Mouse (Mus musculus): ENCODE measurements around the gene Nradd. TPM values are rescaled to one million over a fixed set of nuclear protein-coding genes. Genes with fewer than 3 reads are reported as not detected.

The Nradd gene
- polyA plus RNA-seq, 1 experiment, result 5.5 TPM

DNA sequence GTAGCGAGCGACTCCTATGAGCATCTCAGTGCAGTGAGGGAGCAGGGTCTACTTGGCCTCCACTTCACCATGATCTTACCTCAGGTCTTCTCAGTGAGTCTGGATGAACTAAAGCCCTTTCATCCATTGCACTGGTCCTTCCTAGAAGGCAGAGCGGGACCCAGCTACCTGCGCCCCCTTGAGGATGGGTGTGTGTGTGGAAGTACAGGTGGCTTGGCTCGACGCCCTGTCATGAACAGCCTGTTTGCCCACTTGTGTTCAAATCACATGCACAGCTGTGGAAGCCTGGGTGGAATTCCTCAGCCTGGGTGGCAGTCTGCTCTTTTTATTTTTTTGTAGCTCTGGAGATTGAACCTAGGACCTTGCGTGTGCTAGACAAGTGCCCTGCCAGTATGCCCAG is 4.1 kb downstream of the Nradd start:
- Histone ChIP-seq H3K36me3 (ENCODE audit: control insufficient read depth, insufficient read depth, low read length) (peaks cover 25% of the 10 kb centered on the region), H3K4me1 (ENCODE audit: control insufficient read depth, insufficient read depth, insufficient read length) (peaks cover 3% of the 10 kb centered on the region; the same call in 1 of the 2 replicates), H3K4me3 (ENCODE audit: extremely low read depth, insufficient read depth, insufficient read length) (no peak overlapping the region), H3K27me3 (ENCODE audit: control insufficient read depth, insufficient read depth, low read length) (no peaks in the 10 kb centered on the region), H3K27ac (ENCODE audit: insufficient read depth, low read length) (no peak overlapping the region)
- TF ChIP-seq CTCF (IDR thresholded peaks at IDR 0.05; ENCODE audit: extremely low read depth, insufficient read depth, insufficient read length, insufficient replicate concordance) (peak; percentile 19; the same call in 1 of the 2 replicates), POLR2A (IDR thresholded peaks at IDR 0.05; ENCODE audit: low read depth, low read length) (no peak)
- WGBS, result 81% methylated on average over 7 of the region's 7 CpGs
- DNase-seq (ENCODE audit: low read depth in 1 of 2, low spot score in 2 of 2), result no peak

DNA sequence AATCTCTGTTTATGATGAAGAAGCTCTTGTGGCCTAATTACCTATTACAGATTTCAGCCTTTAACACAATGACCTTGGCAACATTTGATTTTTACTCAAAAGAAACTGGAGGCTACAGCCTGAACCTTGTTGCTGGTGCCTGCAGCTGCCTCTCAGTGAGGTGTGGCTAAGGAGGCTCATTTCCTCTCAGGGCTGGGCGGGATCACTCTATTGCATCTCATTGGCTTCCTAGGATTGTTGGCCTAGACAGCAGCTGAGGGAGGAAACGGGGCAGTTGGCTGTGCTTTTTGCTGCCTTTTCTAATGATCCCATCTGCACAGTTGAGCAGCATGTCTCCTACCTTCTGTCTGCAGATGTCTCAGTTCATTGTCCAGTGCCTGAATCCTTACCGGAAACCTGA is 7.2 kb downstream of the Nradd start:
- DNase-seq (ENCODE audit: low read depth in 1 of 2, low spot score in 2 of 2), result no peak
- 68% methylated on average over 3 of the region's 3 CpGs for WGBS
- H3K36me3 ChIP-seq (ENCODE audit: control insufficient read depth, insufficient read depth, low read length), result peaks cover 40% of the 10 kb centered on the region

DNA sequence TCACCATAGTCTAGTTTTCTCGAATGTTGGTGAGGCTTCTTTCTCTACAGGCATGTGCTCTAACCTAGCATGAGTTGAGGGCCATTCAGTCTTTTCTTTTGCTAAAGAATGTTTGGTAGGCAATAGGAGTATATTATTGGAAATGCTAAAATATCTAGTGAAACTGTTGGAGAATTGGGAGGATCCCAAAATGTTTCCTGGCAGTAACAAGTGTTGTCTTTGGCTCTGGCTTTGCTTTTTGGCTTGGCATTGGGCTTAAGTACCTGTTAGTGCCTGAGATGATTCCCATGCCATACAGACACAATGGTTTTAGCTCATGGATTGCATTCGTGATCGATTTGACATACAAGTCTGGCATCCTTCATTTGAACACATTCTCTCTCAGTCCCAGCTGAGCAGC is 12.8 kb downstream of the Nradd start:
- peaks cover 28% of the 10 kb centered on the region for H3K36me3 ChIP-seq (ENCODE audit: control insufficient read depth, insufficient read depth, low read length)
- 86% methylated on average over 3 of the region's 3 CpGs for WGBS
- no peaks in the 10 kb centered on the region for H3K4me1 ChIP-seq (ENCODE audit: control insufficient read depth, insufficient read depth, insufficient read length)
- no peaks in the 10 kb centered on the region for H3K27me3 ChIP-seq (ENCODE audit: control insufficient read depth, insufficient read depth, low read length)
- no peak overlapping the region for H3K4me3 ChIP-seq (ENCODE audit: extremely low read depth, insufficient read depth, insufficient read length)
- DNase-seq (ENCODE audit: low read depth in 1 of 2, low spot score in 2 of 2), result no peak
- no peak overlapping the region for H3K27ac ChIP-seq (ENCODE audit: insufficient read depth, low read length)
- TF ChIP-seq POLR2A (IDR thresholded peaks at IDR 0.05; ENCODE audit: low read depth, low read length), result no peak
- no peak for TF ChIP-seq CTCF (IDR thresholded peaks at IDR 0.05; ENCODE audit: extremely low read depth, insufficient read depth, insufficient read length, insufficient replicate concordance)

More for the DNA sequence above, 7.2 kb downstream of the Nradd start:
- Histone ChIP-seq H3K4me1 (ENCODE audit: control insufficient read depth, insufficient read depth, insufficient read length) (no peaks in the 10 kb centered on the region), H3K27me3 (ENCODE audit: control insufficient read depth, insufficient read depth, low read length) (no peaks in the 10 kb centered on the region), H3K4me3 (ENCODE audit: extremely low read depth, insufficient read depth, insufficient read length) (no peak overlapping the region), H3K27ac (ENCODE audit: insufficient read depth, low read length) (no peak overlapping the region)
- no peak for TF ChIP-seq CTCF (IDR thresholded peaks at IDR 0.05; ENCODE audit: extremely low read depth, insufficient read depth, insufficient read length, insufficient replicate concordance)
- TF ChIP-seq POLR2A (IDR thresholded peaks at IDR 0.05; ENCODE audit: low read depth, low read length), result no peak

GRCm38 (mm10) chr9:110583521-110583920 is 40.7 kb downstream of the Nradd start:
- Histone ChIP-seq H3K4me3 (ENCODE audit: extremely low read depth, insufficient read depth, insufficient read length) (no peak overlapping the region), H3K27me3 (ENCODE audit: control insufficient read depth, insufficient read depth, low read length) (no peaks in the 10 kb centered on the region), H3K36me3 (ENCODE audit: control insufficient read depth, insufficient read depth, low read length) (peaks cover 8% of the 10 kb centered on the region), H3K27ac (ENCODE audit: insufficient read depth, low read length) (no peak overlapping the region), H3K4me1 (ENCODE audit: control insufficient read depth, insufficient read depth, insufficient read length) (no peaks in the 10 kb centered on the region)
- TF ChIP-seq CTCF (IDR thresholded peaks at IDR 0.05; ENCODE audit: extremely low read depth, insufficient read depth, insufficient read length, insufficient replicate concordance), result no peak
- TF ChIP-seq POLR2A (IDR thresholded peaks at IDR 0.05; ENCODE audit: low read depth, low read length), result no peak
- DNase-seq (ENCODE audit: low read depth in 1 of 2, low spot score in 2 of 2), result no peak
- WGBS, result 90% methylated on average over 1 of the region's 1 CpGs

GRCm38 (mm10) chr9:110582161-110582560 is 42.1 kb downstream of the Nradd start:
- 92% methylated on average over 2 of the region's 2 CpGs for WGBS
- DNase-seq (ENCODE audit: low read depth in 1 of 2, low spot score in 2 of 2), result no peak

More at GRCm38 (mm10) chr9:110582161-110582560, 42.1 kb downstream of the Nradd start:
- H3K4me1 ChIP-seq (ENCODE audit: control insufficient read depth, insufficient read depth, insufficient read length), result no peaks in the 10 kb centered on the region
- H3K27me3 ChIP-seq (ENCODE audit: control insufficient read depth, insufficient read depth, low read length), result no peaks in the 10 kb centered on the region
- H3K4me3 ChIP-seq (ENCODE audit: extremely low read depth, insufficient read depth, insufficient read length), result no peak overlapping the region
- H3K27ac ChIP-seq (ENCODE audit: insufficient read depth, low read length), result no peak overlapping the region
- no peak for TF ChIP-seq CTCF (IDR thresholded peaks at IDR 0.05; ENCODE audit: extremely low read depth, insufficient read depth, insufficient read length, insufficient replicate concordance)
- no peak for TF ChIP-seq POLR2A (IDR thresholded peaks at IDR 0.05; ENCODE audit: low read depth, low read length)
- H3K36me3 ChIP-seq (ENCODE audit: control insufficient read depth, insufficient read depth, low read length), result peaks cover 10% of the 10 kb centered on the region

Other genes with a start within 250 kb of the Nradd start
- gene Ptpn23, start 216.2 kb downstream of the Nradd start, polyA plus RNA-seq (2012; rRNA removed), result 35.8 and 35.9 TPM in 2 replicates
- 54.9 and 71.8 TPM in 2 replicates for gene Ngp, start 204.7 kb downstream of the Nradd start, polyA plus RNA-seq (2012; rRNA removed)
- gene Klhl18, start 147.8 kb downstream of the Nradd start, polyA plus RNA-seq (2012; rRNA removed), result 22.5 and 23.1 TPM in 2 replicates
- gene Kif9, start 147.5 kb downstream of the Nradd start, polyA plus RNA-seq (2012; rRNA removed), result 1.3 and 2.1 TPM in 2 replicates
- gene Setd2, start 91.9 kb downstream of the Nradd start, polyA plus RNA-seq (2012; rRNA removed), result 49.4 and 51.8 TPM in 2 replicates
- 78.9 and 82.2 TPM in 2 replicates for gene Nbeal2, start 29.7 kb upstream of the Nradd start, polyA plus RNA-seq (2012; rRNA removed)
- 103 and 110 TPM in 2 replicates for gene Ccdc12, start 32.1 kb upstream of the Nradd start, polyA plus RNA-seq (2012; rRNA removed)
- 0.94 TPM in 1 of 2 replicates, not detected in the other for gene Myl3, start 117.4 kb upstream of the Nradd start, polyA plus RNA-seq (2012; rRNA removed)
- 11.0 and 14.0 TPM in 2 replicates for gene Pth1r, start 122.7 kb upstream of the Nradd start, polyA plus RNA-seq (2012; rRNA removed)
- not detected in 2 replicates for gene Prss42, start 173.7 kb upstream of the Nradd start, polyA plus RNA-seq (2012; rRNA removed)
- gene Prss44, start 189.5 kb upstream of the Nradd start, polyA plus RNA-seq (2012; rRNA removed), result not detected in 2 replicates
- gene Prss43, start 202.2 kb upstream of the Nradd start, polyA plus RNA-seq (2012; rRNA removed), result not detected in 2 replicates
- not detected in 2 replicates for gene Prss45, start 210.1 kb upstream of the Nradd start, polyA plus RNA-seq (2012; rRNA removed)
- not detected in 2 replicates for gene Prss46, start 220.1 kb upstream of the Nradd start, polyA plus RNA-seq (2012; rRNA removed)
- 3.5 and 5.5 TPM in 2 replicates for gene Prss50, start 233.5 kb upstream of the Nradd start, polyA plus RNA-seq (2012; rRNA removed)